Mouse (Mus musculus) subcutaneous adipose tissue, adult 2 months (tissue): Measurements from ENCODE around the gene Ube2r2. TPM values are rescaled to one million over a fixed set of nuclear protein-coding genes. Genes with fewer than 3 reads are reported as not detected.

Experiments used
- polyA plus RNA-seq: library from polyadenylated mRNA; depleted of rRNA; stranded (reverse); fragments of >200 nt; gene quantifications from 2 replicates; pipeline ENCODE4 v1.2.3, GENCODE M21; 2012; ENCODE audit warnings: low replicate concordance; rRNA removed

Ube2r2 gene
- polyA plus RNA-seq: 57.1 and 61.8 TPM in 2 replicates

DNA sequence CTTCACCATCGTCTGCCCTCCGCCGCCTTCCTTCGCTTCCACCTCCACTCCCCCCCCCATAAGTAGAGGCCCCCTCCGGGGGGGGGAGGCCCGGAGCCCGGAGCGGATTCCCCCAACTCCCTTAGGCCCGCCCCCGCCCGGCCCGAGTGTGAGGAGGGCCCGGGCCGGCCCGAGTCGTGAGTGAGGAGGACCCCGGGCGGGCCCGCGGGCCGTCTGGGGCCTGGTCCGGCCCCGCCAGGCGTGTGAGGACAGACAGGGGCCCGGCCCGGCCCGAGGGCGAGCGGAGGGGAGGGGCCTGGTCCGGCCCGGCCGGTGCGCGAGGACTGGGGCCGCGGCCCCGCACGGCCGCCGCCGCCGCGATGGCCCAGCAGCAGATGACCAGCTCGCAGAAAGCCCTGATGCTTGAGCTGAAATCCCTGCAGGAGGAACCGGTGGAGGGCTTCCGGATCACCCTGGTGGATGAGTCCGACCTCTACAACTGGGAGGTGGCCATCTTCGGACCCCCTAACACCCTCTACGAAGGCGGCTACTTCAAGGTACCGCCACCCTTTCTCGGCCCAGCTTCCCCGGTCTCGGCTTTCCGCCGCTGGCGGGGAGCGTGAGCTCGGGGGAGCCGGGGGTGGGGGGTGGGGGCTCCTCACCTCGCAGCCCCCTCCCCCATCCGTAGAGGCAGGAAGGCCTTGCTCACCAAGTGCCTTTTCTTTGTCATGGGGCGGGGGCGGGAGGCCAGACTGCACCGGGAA, at the start of gene Ube2r2:
TSS of gene Ube2r2 (plus strand) at position 33 of the 743 bp plus-strand sequence.

DNA sequence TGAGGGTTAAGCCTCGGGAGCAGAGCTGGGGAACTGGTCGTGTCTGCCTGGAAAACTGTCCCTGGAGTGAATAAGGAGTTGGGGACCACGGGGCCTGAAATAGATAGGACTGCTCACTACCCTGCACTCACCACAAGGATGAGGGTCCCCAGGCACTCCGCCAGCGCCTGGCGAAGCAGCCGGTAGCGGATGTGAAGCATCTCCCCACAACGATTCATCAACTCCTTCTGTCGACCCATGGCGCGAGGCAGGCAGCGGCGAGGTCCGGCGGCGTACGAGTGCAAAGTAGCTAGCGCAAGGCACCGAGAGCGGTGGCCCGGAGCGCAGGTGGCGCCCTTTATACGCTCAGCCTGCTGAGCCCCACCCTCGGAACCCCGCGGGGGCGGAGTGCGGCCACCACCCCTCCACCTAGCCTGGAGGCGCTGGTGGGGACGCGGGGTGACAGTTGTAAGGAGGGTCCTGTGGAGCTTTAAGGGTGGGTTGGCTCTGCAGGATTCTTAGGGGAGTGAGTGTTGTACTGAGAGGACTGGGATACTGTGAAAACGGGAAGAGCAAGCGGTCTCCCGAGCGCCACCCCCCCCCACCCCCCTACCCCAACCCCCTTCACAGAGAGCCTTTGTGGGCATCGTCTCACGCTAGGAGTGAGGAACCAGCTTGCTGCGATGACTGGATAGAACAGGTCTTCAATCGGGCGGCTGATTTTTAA, 37.5 kb upstream of the Ube2r2 start, which contains the start of gene Aqp3:
TSS of gene Aqp3 (minus strand) at position 313 of the 706 bp plus-strand sequence.

GRCm38 (mm10) chr4:41124180-41124951, 11.2 kb upstream of the Ube2r2 start, which contains the start of gene Nol6:
Gene Nol6 (minus strand): TSS chr4:41124455.

Other genes with a start within 250 kb of the Ube2r2 start
- gene Spink4, start 215.7 kb upstream of the Ube2r2 start, polyA plus RNA-seq: 0.53 and 1.0 TPM in 2 replicates
- 85.0 and 117 TPM in 2 replicates for gene Bag1, start 187.4 kb upstream of the Ube2r2 start, polyA plus RNA-seq
- 19.0 and 27.1 TPM in 2 replicates for gene Chmp5, start 187.3 kb upstream of the Ube2r2 start, polyA plus RNA-seq
- 28.7 and 45.9 TPM in 2 replicates for gene Nfx1, start 164.8 kb upstream of the Ube2r2 start, polyA plus RNA-seq
- gene Aqp7, start 87.6 kb upstream of the Ube2r2 start, polyA plus RNA-seq: 43.3 and 234 TPM in 2 replicates
- 0.96 and 8.0 TPM in 2 replicates for gene Aqp3, start 37.6 kb upstream of the Ube2r2 start, polyA plus RNA-seq
- gene Nol6, start 11.3 kb upstream of the Ube2r2 start, polyA plus RNA-seq: 54.2 and 70.2 TPM in 2 replicates
- gene Ubap2, start 139.4 kb downstream of the Ube2r2 start, polyA plus RNA-seq: 50.5 and 60.0 TPM in 2 replicates
- 28.1 and 38.7 TPM in 2 replicates for gene Dcaf12, start 179.1 kb downstream of the Ube2r2 start, polyA plus RNA-seq
- gene Ubap1, start 213.3 kb downstream of the Ube2r2 start, polyA plus RNA-seq: 34.9 and 47.2 TPM in 2 replicates